Mouse (Mus musculus): Measurements from ENCODE around the gene Tom1l2.

- TF ChIP-seq POLR2A (IDR thresholded peaks at IDR 0.05; ENCODE audit: borderline replicate concordance, insufficient read depth, low read length), result no peak
- no peak for TF ChIP-seq CTCF (IDR thresholded peaks at IDR 0.05; ENCODE audit: borderline replicate concordance, insufficient read depth, low read depth, low read length)
Observed at GRCm38 (mm10) chr11:60384762-60385421, 32.2 kb upstream of the Tom1l2 start.
